24 mouse cellular contexts compared by ENCODE assay signal in genomic region chr4:129746591-129746990, GRCm38 (mm10).
"Had no signal": no experiment of that assay in that cellular context is flagged by ENCODE, and none has a peak within 500 bp of the region (broad histone marks: within the 10 kb centered on the region; RNA-seq: fewer than 3 reads in every experiment).

No protein-coding gene starts in this region.

- H3K4me3 ChIP-seq: lung, embryonic 15.5 days; megakaryocyte, embryonic 14.5 days; midbrain, embryonic 10.5 days; midbrain, embryonic 12.5 days; myocyte; neural tube, embryonic 13.5 days; neural tube, embryonic 15.5 days; stomach, embryonic 15.5 days had no signal

- ATAC-seq: liver, postnatal 0 days; lung, postnatal 0 days; midbrain, embryonic 16.5 days had no signal

- H3K27me3 ChIP-seq: lung, embryonic 15.5 days; midbrain, embryonic 12.5 days; neural tube, embryonic 13.5 days; neural tube, embryonic 15.5 days; stomach, embryonic 15.5 days had no signal

- H3K9ac ChIP-seq: liver, postnatal 0 days; lung, embryonic 15.5 days; midbrain, embryonic 12.5 days; neural tube, embryonic 13.5 days; neural tube, embryonic 15.5 days; stomach, embryonic 15.5 days had no signal

- H3K27ac ChIP-seq: lung, embryonic 15.5 days; midbrain, embryonic 10.5 days; midbrain, embryonic 12.5 days; neural tube, embryonic 13.5 days; neural tube, embryonic 15.5 days; stomach, embryonic 15.5 days; stomach, postnatal 0 days had no signal

- DNase-seq: liver, postnatal 0 days; lung, adult 2 months; lung, postnatal 14 days; lung, postnatal 36 days; midbrain, embryonic 14.5 days; retina, postnatal 1 day; right cerebral cortex, adult 18-20 months; right cerebral cortex, postnatal 25 days; right cerebral cortex, postnatal 4 days; spleen, adult 18-20 months; thymus, adult 2 months; thymus, postnatal 25 days; thymus, postnatal 4 days had no signal

- H3K36me3 ChIP-seq: lung, embryonic 15.5 days; midbrain, embryonic 10.5 days; midbrain, embryonic 12.5 days; neural tube, embryonic 13.5 days; neural tube, embryonic 15.5 days; stomach, embryonic 15.5 days had no signal

- H3K9me3 ChIP-seq: lung, embryonic 15.5 days; megakaryocyte, embryonic 14.5 days; midbrain, embryonic 10.5 days; midbrain, embryonic 12.5 days; neural tube, embryonic 13.5 days; neural tube, embryonic 15.5 days; stomach, embryonic 15.5 days had no signal

- H3K4me2 ChIP-seq: lung, embryonic 15.5 days; midbrain, embryonic 12.5 days; neural tube, embryonic 13.5 days; neural tube, embryonic 15.5 days; stomach, embryonic 15.5 days had no signal
